Mouse (Mus musculus): ENCODE results near the gene Cyyr1.

- no peak for TF ChIP-seq POLR2A (IDR thresholded peaks at IDR 0.05; ENCODE audit: low read depth, low read length)
- TF ChIP-seq CTCF (IDR thresholded peaks at IDR 0.05; ENCODE audit: extremely low read depth, insufficient read depth, insufficient read length, insufficient replicate concordance) = no peak
Observed at GRCm38 (mm10) chr16:85587573-85588226, 34.5 kb upstream of the Cyyr1 start.
